Mouse (Mus musculus): ENCODE measurements around the gene Ttll3.

- TF ChIP-seq POLR2A (IDR thresholded peaks at IDR 0.05; ENCODE audit: borderline replicate concordance, insufficient read depth, low read length) (no peak), CTCF (IDR thresholded peaks at IDR 0.05; ENCODE audit: borderline replicate concordance, insufficient read depth, low read depth, low read length) (no peak)
Observed at GRCm38 (mm10) chr6:113367574-113367973, 21.5 kb upstream of the Ttll3 start.
